Mouse (Mus musculus) MEL (cell line): ENCODE results near the gene Zer1. TPM values are rescaled to one million over a fixed set of nuclear protein-coding genes. Genes with fewer than 3 reads are reported as not detected.
A peak's percentile ranks its signal among the peaks of the same experiment; 100 is the strongest.

Experiments used
- DNase-seq: peaks from one replicate; pipeline ENCODE4 v3.0.0; 2011; ENCODE audit warnings: low read depth, low spot score
- H3K27ac ChIP-seq: 2 replicates; pipeline ENCODE4 v1.5.1; 2012; ENCODE audit warnings: low read depth, mild to moderate bottlenecking, control low read depth, low read length, moderate library complexity; ENCODE audit not compliant: control insufficient read depth
- H3K27me3 ChIP-seq, 2 experiments: fragments of 150-350 bp in 1 of 2; sonication (generic) in 1 of 2; 2 replicates each; pipeline ENCODE4 v1.6.1; 2012; ENCODE audit warnings: low read length in 2 of 2, mild to moderate bottlenecking in 2 of 2, improper control_type of control experiment in 1 of 2, moderate library complexity in 1 of 2; ENCODE audit not compliant: insufficient read depth in 2 of 2, control insufficient read depth in 1 of 2
- H3K36me3 ChIP-seq, 2 experiments: 2 replicates each; pipeline ENCODE4 v1.6.1; 2012 to 2014; ENCODE audit warnings: low read length in 2 of 2, improper control_type of control experiment in 1 of 2, inconsistent platforms in 1 of 2, mild to moderate bottlenecking in 1 of 2; ENCODE audit not compliant: insufficient read depth in 2 of 2, control insufficient read depth in 1 of 2
- H3K4me1 ChIP-seq, 2 experiments: fragments of 150-350 bp in 1 of 2; sonication (generic) in 1 of 2; 2 replicates each; pipeline ENCODE4 v1.6.1; 2012; ENCODE audit warnings: low read length in 2 of 2, improper control_type of control experiment in 1 of 2, mild to moderate bottlenecking in 1 of 2; ENCODE audit not compliant: insufficient read depth in 2 of 2, control insufficient read depth in 1 of 2
- H3K4me3 ChIP-seq, 2 experiments: fragments of 150-350 bp in 1 of 2; sonication (generic) in 1 of 2; 2 replicates each; pipeline ENCODE4 v1.5.1; 2012; ENCODE audit warnings: low read depth in 2 of 2, low read length in 2 of 2, mild to moderate bottlenecking in 2 of 2, moderate library complexity in 2 of 2, control low read depth in 1 of 2, improper control_type of control experiment in 1 of 2; ENCODE audit not compliant: control insufficient read depth in 1 of 2, insufficient read depth in 1 of 2
- H3K79me2 ChIP-seq: 2 replicates; pipeline ENCODE4 v1.6.1; 2012; ENCODE audit warnings: mild to moderate bottlenecking, low read length, moderate library complexity; ENCODE audit not compliant: control insufficient read depth, poor library complexity, insufficient read depth
- H3K9ac ChIP-seq: 2 replicates; pipeline ENCODE4 v1.6.1; 2012; ENCODE audit warnings: low read depth, mild to moderate bottlenecking, control low read depth, low read length, moderate library complexity; ENCODE audit not compliant: control insufficient read depth, poor library complexity, severe bottlenecking
- H3K9me3 ChIP-seq: fragments of 150-350 bp; sonication (generic); replicated peaks from 2 replicates; pipeline ENCODE4 v1.6.1; 2012; ENCODE audit warnings: mild to moderate bottlenecking, low read length, improper control_type of control experiment, moderate library complexity; ENCODE audit not compliant: insufficient read depth
- CHD1 ChIP-seq: IDR thresholded peaks from 2 replicates; pipeline ENCODE4 v1.6.1; 2012; ENCODE audit warnings: low read depth, mild to moderate bottlenecking, inconsistent platforms, low read length, improper control_type of control experiment
- CHD2 ChIP-seq: IDR thresholded peaks from 2 replicates; pipeline ENCODE4 v1.6.1; 2011; ENCODE audit warnings: low read length, improper control_type of control experiment
- ELF1 ChIP-seq: IDR thresholded peaks from 2 replicates; pipeline ENCODE4 v1.6.1; 2014; ENCODE audit warnings: low read depth, mild to moderate bottlenecking, inconsistent platforms, low read length, improper control_type of control experiment, moderate library complexity
- GABPA ChIP-seq: IDR thresholded peaks from 2 replicates; pipeline ENCODE4 v1.6.1; 2012; ENCODE audit warnings: low read depth, mild to moderate bottlenecking, inconsistent platforms, low read length, improper control_type of control experiment, moderate library complexity
- HCFC1 ChIP-seq: IDR thresholded peaks from 2 replicates; pipeline ENCODE4 v1.6.1; 2012; ENCODE audit warnings: low read depth, mild to moderate bottlenecking, inconsistent platforms, low read length, improper control_type of control experiment, moderate library complexity
- MAX ChIP-seq: IDR thresholded peaks from 2 replicates; pipeline ENCODE4 v1.6.1; 2011; ENCODE audit warnings: low read length, improper control_type of control experiment
- MAZ ChIP-seq: IDR thresholded peaks from 2 replicates; pipeline ENCODE4 v1.6.1; 2012; ENCODE audit warnings: low read depth, mild to moderate bottlenecking, inconsistent platforms, low read length, improper control_type of control experiment
- MEF2A ChIP-seq: IDR thresholded peaks from 2 replicates; pipeline ENCODE4 v1.6.1; 2014; ENCODE audit warnings: low read depth, mild to moderate bottlenecking, inconsistent platforms, low read length, improper control_type of control experiment; ENCODE audit not compliant: poor library complexity, insufficient replicate concordance, severe bottlenecking; ENCODE audit errors: extremely low read depth
- MXI1 ChIP-seq: IDR thresholded peaks from 2 replicates; pipeline ENCODE4 v1.6.1; 2011; ENCODE audit warnings: mild to moderate bottlenecking, low read depth, low read length, improper control_type of control experiment
- NRF1 ChIP-seq: IDR thresholded peaks from 2 replicates; pipeline ENCODE4 v1.6.1; 2014; ENCODE audit warnings: low read depth, mild to moderate bottlenecking, inconsistent platforms, low read length, improper control_type of control experiment, moderate library complexity; ENCODE audit not compliant: poor library complexity, insufficient read depth, severe bottlenecking
- POLR2AphosphoS2 ChIP-seq: IDR thresholded peaks from 2 replicates; pipeline ENCODE4 v1.6.1; 2011; ENCODE audit warnings: low read length, improper control_type of control experiment
- POLR2AphosphoS5 ChIP-seq: IDR thresholded peaks from 2 replicates; pipeline ENCODE4 v1.6.1; 2012; ENCODE audit warnings: low read depth, borderline replicate concordance, mild to moderate bottlenecking, inconsistent platforms, low read length, moderate library complexity, mixed read lengths
- RAD21 ChIP-seq: IDR thresholded peaks from 2 replicates; pipeline ENCODE4 v1.6.1; 2011; ENCODE audit warnings: mild to moderate bottlenecking, low read depth, low read length, improper control_type of control experiment
- SMC3 ChIP-seq: IDR thresholded peaks from 2 replicates; pipeline ENCODE4 v1.6.1; 2011; ENCODE audit warnings: low read depth, low read length, improper control_type of control experiment
- TCF12 ChIP-seq: IDR thresholded peaks from 2 replicates; pipeline ENCODE4 v1.6.1; 2014; ENCODE audit warnings: low read depth, mild to moderate bottlenecking, inconsistent platforms, low read length, improper control_type of control experiment, moderate library complexity
- USF2 ChIP-seq, 2 experiments: IDR thresholded peaks; 2 replicates each; pipeline ENCODE4 v1.6.1; 2011 to 2012; ENCODE audit warnings: improper control_type of control experiment in 2 of 2, low read length in 2 of 2, borderline replicate concordance in 1 of 2, inconsistent platforms in 1 of 2, low read depth in 1 of 2, mild to moderate bottlenecking in 1 of 2; ENCODE audit not compliant: insufficient read depth in 1 of 2
- polyA plus RNA-seq, 2 experiments: library from polyadenylated mRNA; stranded (reverse) in 1 of 2; unstranded in 1 of 2; fragments of >175 nt in 1 of 2; fragments of >200 nt in 1 of 2; gene quantifications; 2 replicates each; pipeline versions ENCODE4 v1.2.1 to v1.2.4; 2012; ENCODE audit warnings: low replicate concordance in 2 of 2, low read depth in 1 of 2; ENCODE audit not compliant: insufficient read length in 2 of 2, insufficient read depth in 1 of 2, missing spikeins in 1 of 2
- total RNA-seq: library from RNA; depleted of rRNA; stranded (reverse); fragments of 300-350 nt; gene quantifications from 2 replicates; pipeline ENCODE4 v1.2.3, GENCODE M21; 2012

The Zer1 gene
- total and polyA plus RNA-seq, 3 experiments = 3.9 to 14.0 TPM; not detected in 1

DNA sequence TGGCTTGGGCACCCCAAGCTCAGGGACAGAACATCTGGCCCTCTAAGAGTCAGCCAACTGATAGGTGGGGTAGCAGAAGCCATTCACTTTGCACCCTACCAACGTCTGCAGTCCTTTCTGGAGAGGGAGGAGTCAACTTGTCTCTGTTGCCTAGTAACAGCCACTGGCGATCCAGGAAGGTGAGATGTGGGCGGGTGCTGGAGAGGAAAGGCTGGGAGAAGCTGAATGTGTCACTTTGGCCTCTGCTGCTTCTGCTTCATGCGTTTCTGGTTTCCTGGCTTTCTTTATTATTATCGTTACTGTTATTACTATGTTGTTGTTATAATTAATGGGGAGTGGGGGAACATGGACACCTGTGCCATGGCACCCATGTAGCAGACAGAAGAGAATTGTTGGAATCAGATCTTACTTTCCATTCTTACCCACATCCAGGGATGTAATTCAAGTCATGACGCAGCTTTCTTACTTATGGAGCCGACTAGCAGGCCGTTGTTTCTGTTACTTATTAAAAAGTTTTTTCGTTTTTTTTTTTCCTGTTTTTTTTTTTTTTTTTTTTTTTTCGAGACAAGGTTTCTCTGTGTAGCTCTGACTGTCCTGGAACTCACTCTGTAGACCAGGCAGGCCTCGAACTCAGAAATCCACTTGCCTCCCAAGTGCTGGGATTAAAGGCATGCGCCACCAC is 67.0 kb downstream of the Zer1 start, which contains the start of gene Set (continued):
- TF ChIP-seq TCF12 = no peak
- no peak for TF ChIP-seq ELF1
- no peak for TF ChIP-seq CHD2
- no peak for TF ChIP-seq CHD1
- TF ChIP-seq MAZ = no peak
- no peak for TF ChIP-seq SMC3
- TF ChIP-seq MAX = no peak; the same call in 1 of the 2 replicates
- TF ChIP-seq HCFC1 = no peak
- TF ChIP-seq MEF2A = no peak
- TF ChIP-seq POLR2AphosphoS5 = no peak
- no peak for TF ChIP-seq USF2 (IDR thresholded peaks at IDR 0.05; ENCODE audit: borderline replicate concordance in 1 of 2, insufficient read depth in 1 of 2, low read depth in 1 of 2, low read length in 2 of 2)
- 0 out of 2 replicates have a peak, but pooled peaks have one; percentile 55 for TF ChIP-seq POLR2AphosphoS2
- TF ChIP-seq NRF1 = no peak

GRCm38 (mm10) chr2:30056736-30057135 is 67.6 kb downstream of the Zer1 start:
- TF ChIP-seq CHD2 (no peak), GABPA (no peak), MAX (no peak), MEF2A (no peak), RAD21 (no peak), MXI1 (no peak), POLR2AphosphoS5 (no peak)
- TF ChIP-seq, all 39 proteins: peak for 0
- H3K79me2 ChIP-seq = peaks cover 3% of the 10 kb centered on the region; the same call in 1 of the 2 replicates
- no peak overlapping the region for H3K9ac ChIP-seq
- peaks cover 0 to 12% of the 10 kb centered on the region in 2 experiments; a peak in 2 of 4 replicates for H3K4me1 ChIP-seq
- H3K4me3 ChIP-seq = no peak overlapping the region
- peaks cover 0 to 6% of the 10 kb centered on the region in 2 experiments; a peak in 2 of 4 replicates for H3K36me3 ChIP-seq
- H3K27me3 ChIP-seq = no peaks in the 10 kb centered on the region
- no peaks in the 10 kb centered on the region for H3K9me3 ChIP-seq
- no peak for DNase-seq
- H3K27ac ChIP-seq = no peak overlapping the region
